Mouse (Mus musculus) liver, embryonic 12.5 days (tissue): Measurements from ENCODE around the gene Bnipl. TPM values are rescaled to one million over a fixed set of nuclear protein-coding genes. Genes with fewer than 3 reads are reported as not detected.

Source experiments
- ATAC-seq: fragments of 200-750 bp; cut with Nextera tagmentation; 2 replicates; pipeline ENCODE4 v1.8.0; 2017; ENCODE audit warnings: moderate number of reproducible peaks, mild to moderate bottlenecking, moderate library complexity
- H3K27ac ChIP-seq: fragments of 300-500 bp; sonication (generic); 2 replicates; pipeline ENCODE4 v1.5.1; 2016; ENCODE audit warnings: mild to moderate bottlenecking
- H3K27me3 ChIP-seq: fragments of 300-500 bp; sonication (generic); replicated peaks from 2 replicates; pipeline ENCODE4 v1.6.1; 2016; ENCODE audit warnings: mild to moderate bottlenecking, moderate library complexity
- H3K36me3 ChIP-seq: fragments of 300-500 bp; sonication (generic); 2 replicates; pipeline ENCODE4 v1.6.1; 2016; ENCODE audit warnings: mild to moderate bottlenecking, moderate library complexity
- H3K4me1 ChIP-seq: fragments of 300-500 bp; sonication (generic); 2 replicates; pipeline ENCODE4 v1.6.1; 2016
- H3K4me2 ChIP-seq: fragments of 300-500 bp; sonication (generic); 2 replicates; pipeline ENCODE4 v1.6.1; 2016; ENCODE audit warnings: mild to moderate bottlenecking, moderate library complexity
- H3K4me3 ChIP-seq: fragments of 300-500 bp; sonication (generic); 2 replicates; pipeline ENCODE4 v1.5.1; 2016; ENCODE audit warnings: mild to moderate bottlenecking, moderate library complexity
- H3K9ac ChIP-seq: fragments of 300-500 bp; sonication (generic); 2 replicates; pipeline ENCODE4 v1.6.1; 2016; ENCODE audit warnings: mild to moderate bottlenecking, moderate library complexity
- H3K9me3 ChIP-seq: fragments of 300-500 bp; sonication (generic); replicated peaks from 2 replicates; pipeline ENCODE4 v1.6.1; 2016; ENCODE audit warnings: mild to moderate bottlenecking, moderate library complexity
- WGBS: fragments of 180-500 bp; shearing (Covaris S2); methylation state at CpG from one replicate; pipeline ENCODE4 v1.1.7; 2016; ENCODE audit not compliant: insufficient replicate concordance; 5-methylcytosine and 5-hydroxymethylcytosine counted together
- polyA plus RNA-seq: library from polyadenylated mRNA; unstranded; fragments of >200 nt; fragmentation: Nextera tagmentation; extraction: Ambion mirVana; gene quantifications from 2 replicates; pipeline ENCODE4 v1.2.1, GENCODE M21; 2016

Bnipl gene
- polyA plus RNA-seq, 1 experiment from 2014 or later, result not detected

GRCm38 (mm10) chr3:95195772-95196171, 55.2 kb downstream of the Bnipl start:
- no peak overlapping the region for H3K4me3 ChIP-seq
- no peak overlapping the region for H3K4me2 ChIP-seq
- no peaks in the 10 kb centered on the region for H3K9me3 ChIP-seq
- 86% methylated on average over 2 of the region's 2 CpGs for WGBS
- H3K36me3 ChIP-seq, result peaks cover 96% of the 10 kb centered on the region
- H3K27me3 ChIP-seq, result no peaks in the 10 kb centered on the region
- H3K4me1 ChIP-seq, result no peaks in the 10 kb centered on the region
- no peak overlapping the region for H3K27ac ChIP-seq
- ATAC-seq, result no peak
- no peak overlapping the region for H3K9ac ChIP-seq

- no peaks in the 10 kb centered on the region for H3K27me3 ChIP-seq
- peaks cover 96% of the 10 kb centered on the region for H3K36me3 ChIP-seq
- H3K4me2 ChIP-seq, result no peak overlapping the region
- no peak overlapping the region for H3K27ac ChIP-seq
- H3K4me3 ChIP-seq, result no peak overlapping the region
- H3K4me1 ChIP-seq, result no peaks in the 10 kb centered on the region
- H3K9ac ChIP-seq, result no peak overlapping the region
- 83% methylated on average over 6 of the region's 6 CpGs for WGBS
- no peaks in the 10 kb centered on the region for H3K9me3 ChIP-seq
- no peak for ATAC-seq
Measured at GRCm38 (mm10) chr3:95194721-95195135, 56.3 kb downstream of the Bnipl start.

Other genes starting within 250 kb of the Bnipl start
- 12.6 and 14.4 TPM in 2 replicates for gene Zfp687, start 235.7 kb downstream of the Bnipl start, polyA plus RNA-seq
- gene Psmd4, start 208.6 kb downstream of the Bnipl start, polyA plus RNA-seq, result 216 and 229 TPM in 2 replicates
- 11.3 and 11.5 TPM in 2 replicates for gene Pip5k1a, start 144.3 kb downstream of the Bnipl start, polyA plus RNA-seq
- 53.7 and 56.2 TPM in 2 replicates for gene Vps72, start 140.2 kb downstream of the Bnipl start, polyA plus RNA-seq
- gene Tmod4, start 126.7 kb downstream of the Bnipl start, polyA plus RNA-seq, result 0.19 and 0.51 TPM in 2 replicates
- gene Scnm1, start 117.2 kb downstream of the Bnipl start, polyA plus RNA-seq, result 38.2 and 39.7 TPM in 2 replicates
- gene Lysmd1, start 117.1 kb downstream of the Bnipl start, polyA plus RNA-seq, result 7.9 and 8.6 TPM in 2 replicates
- gene Tnfaip8l2, start 108.8 kb downstream of the Bnipl start, polyA plus RNA-seq, result 5.1 and 5.3 TPM in 2 replicates
- 1.9 and 2.1 TPM in 2 replicates for gene Sema6c, start 90.7 kb downstream of the Bnipl start, polyA plus RNA-seq
- gene Gabpb2, start 33.3 kb downstream of the Bnipl start, polyA plus RNA-seq, result 11.0 and 11.4 TPM in 2 replicates
- 59.6 and 60.9 TPM in 2 replicates for gene Cdc42se1, start 22.5 kb downstream of the Bnipl start, polyA plus RNA-seq
- 4.3 and 4.5 TPM in 2 replicates for gene Mllt11, start 19.0 kb downstream of the Bnipl start, polyA plus RNA-seq
- 0.33 and 0.38 TPM in 2 replicates for gene Gm128, start 9.6 kb downstream of the Bnipl start, polyA plus RNA-seq
- 18.8 and 22.5 TPM in 2 replicates for gene Mindy1, start 30.2 kb upstream of the Bnipl start, polyA plus RNA-seq
- 11.8 and 12.1 TPM in 2 replicates for gene Prune1, start 30.9 kb upstream of the Bnipl start, polyA plus RNA-seq
- gene Anxa9, start 56.0 kb upstream of the Bnipl start, polyA plus RNA-seq, result 3.1 and 4.6 TPM in 2 replicates
- 134 and 135 TPM in 2 replicates for gene Cers2, start 63.6 kb upstream of the Bnipl start, polyA plus RNA-seq
- 31.0 and 31.6 TPM in 2 replicates for gene Setdb1, start 106.0 kb upstream of the Bnipl start, polyA plus RNA-seq
- not detected in 2 replicates for gene 4930558C23Rik, start 151.6 kb upstream of the Bnipl start, polyA plus RNA-seq
- gene Arnt, start 183.2 kb upstream of the Bnipl start, polyA plus RNA-seq, result 22.8 and 25.8 TPM in 2 replicates
- gene Ctsk, start 248.1 kb upstream of the Bnipl start, polyA plus RNA-seq, result 1.4 and 1.7 TPM in 2 replicates